ENCODE assay signal across 9 mouse cellular contexts in the genomic region with DNA sequence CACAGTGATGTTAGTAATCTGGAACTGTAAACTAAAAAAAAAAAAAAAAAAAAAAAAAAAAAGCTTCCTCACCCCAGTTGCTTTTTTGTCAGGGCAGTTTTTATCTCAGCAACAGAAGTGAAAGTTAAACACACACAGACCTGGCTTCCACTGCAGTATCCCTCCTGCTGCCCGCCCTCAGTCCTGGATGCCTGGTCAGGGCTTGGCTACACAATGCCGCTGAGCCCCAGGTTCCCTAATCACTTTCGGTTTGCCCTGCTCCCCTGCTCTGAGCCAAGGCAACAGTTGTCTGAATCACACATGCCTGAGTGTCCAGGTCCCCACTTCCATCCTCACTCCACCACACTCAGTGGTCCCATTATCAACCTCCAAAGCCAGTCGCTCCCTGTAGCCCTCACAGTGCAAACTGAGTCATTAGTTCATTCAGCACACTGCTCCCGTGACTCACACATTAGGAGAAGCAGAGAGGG. TPM values are rescaled to one million over a fixed set of nuclear protein-coding genes. Genes with fewer than 3 reads are reported as not detected.
DNase-seq lines count a peak whose midpoint lies in the region; ATAC-seq and TF ChIP-seq lines count a peak whose summit lies in the region.
"Had no signal": no experiment of that assay in that cellular context is flagged by ENCODE, and none has a peak within 500 bp of the region (broad histone marks: within the 10 kb centered on the region; RNA-seq: fewer than 3 reads in every experiment).

No protein-coding gene starts in this region.

- TF ChIP-seq POLR2A in cerebellum, adult 2 months (IDR thresholded peaks at IDR 0.05; ENCODE audit: borderline replicate concordance, insufficient read depth, low read length): no peak

- no peak for TF ChIP-seq CTCF in cerebellum, adult 2 months (IDR thresholded peaks at IDR 0.05; ENCODE audit: borderline replicate concordance, insufficient read depth, low read depth, low read length)

- no peak overlapping the region for H3K4me3 ChIP-seq in heart, embryonic 10.5 days
- H3K4me3 ChIP-seq in heart, embryonic 12.5 days: no peak overlapping the region
- no peak overlapping the region for H3K4me3 ChIP-seq in liver, embryonic 12.5 days
- peak overlapping the region; percentile 24 for H3K4me3 ChIP-seq in stomach, embryonic 15.5 days (replicated peaks)
- no peak overlapping the region for H3K4me3 ChIP-seq in cerebellum, adult 2 months (replicated peaks; ENCODE audit: insufficient read depth, low read depth, low read length)

- H3K9me3 ChIP-seq in heart, embryonic 10.5 days: no peaks in the 10 kb centered on the region
- H3K9me3 ChIP-seq in heart, embryonic 12.5 days (replicated peaks): no peaks in the 10 kb centered on the region
- no peaks in the 10 kb centered on the region for H3K9me3 ChIP-seq in liver, embryonic 12.5 days (replicated peaks)
- H3K9me3 ChIP-seq in stomach, embryonic 15.5 days: no peaks in the 10 kb centered on the region

- ATAC-seq in heart, embryonic 12.5 days (ENCODE audit: insufficient number of reproducible peaks, low FRiP score): no peak
- no peak; the same call in 1 of the 2 replicates for ATAC-seq in liver, embryonic 12.5 days
- peak; percentile 79 for ATAC-seq in stomach, embryonic 15.5 days (ENCODE audit: insufficient read depth, low FRiP score, low read depth)

- WGBS in heart, embryonic 10.5 days: 45% methylated on average over 5 of the region's 5 CpGs
- WGBS in heart, embryonic 12.5 days: 43% methylated on average over 5 of the region's 5 CpGs
- WGBS in liver, embryonic 12.5 days (ENCODE audit: insufficient replicate concordance): 46% methylated on average over 5 of the region's 5 CpGs
- 49% methylated on average over 5 of the region's 5 CpGs for WGBS in stomach, embryonic 15.5 days
- 45% methylated on average over 5 of the region's 5 CpGs for WGBS in cerebellum, adult 2 months

- peaks cover 8% of the 10 kb centered on the region for H3K4me1 ChIP-seq in heart, embryonic 10.5 days
- H3K4me1 ChIP-seq in heart, embryonic 12.5 days (replicated peaks): peaks cover 5% of the 10 kb centered on the region; the same call in 1 of the 2 replicates
- no peaks in the 10 kb centered on the region for H3K4me1 ChIP-seq in liver, embryonic 12.5 days
- H3K4me1 ChIP-seq in stomach, embryonic 15.5 days: peaks cover under 1% of the 10 kb centered on the region; the same call in 1 of the 2 replicates
- H3K4me1 ChIP-seq in cerebellum, adult 2 months (ENCODE audit: control insufficient read depth, insufficient read depth, low read length): no peaks in the 10 kb centered on the region

- H3K9ac ChIP-seq in heart, embryonic 12.5 days: no peak overlapping the region
- H3K9ac ChIP-seq in liver, embryonic 12.5 days: no peak overlapping the region
- no peak overlapping the region for H3K9ac ChIP-seq in stomach, embryonic 15.5 days

- DNase-seq in heart, adult 18-20 months: peak; percentile 38 to 41
- DNase-seq in heart, embryonic 10.5 days (ENCODE audit: low spot score): no peak
- DNase-seq in cerebellum, postnatal 36 days: no peak
- DNase-seq in cerebellum, adult 2 months: no peak
- DNase-seq in layer of hippocampus, postnatal 14 days (ENCODE audit: low spot score in 2 of 2): no peak
- DNase-seq: right cerebral cortex, adult 18-20 months had no signal

- no peaks in the 10 kb centered on the region for H3K36me3 ChIP-seq in heart, embryonic 10.5 days
- no peaks in the 10 kb centered on the region for H3K36me3 ChIP-seq in heart, embryonic 12.5 days
- no peaks in the 10 kb centered on the region for H3K36me3 ChIP-seq in liver, embryonic 12.5 days
- H3K36me3 ChIP-seq in stomach, embryonic 15.5 days: no peaks in the 10 kb centered on the region

- H3K27ac ChIP-seq in heart, embryonic 10.5 days: no peak overlapping the region
- H3K27ac ChIP-seq in heart, embryonic 12.5 days (ENCODE audit: poor library complexity, severe bottlenecking): no peak overlapping the region
- H3K27ac ChIP-seq in liver, embryonic 12.5 days: peak overlapping the region; percentile 14; the same call in 1 of the 2 replicates
- H3K27ac ChIP-seq in stomach, embryonic 15.5 days: peak overlapping the region; percentile 91
- H3K27ac ChIP-seq in cerebellum, adult 2 months (ENCODE audit: insufficient read depth, low read length): no peak overlapping the region

- H3K4me2 ChIP-seq in heart, embryonic 12.5 days: peak overlapping the region; percentile 37; the same call in 1 of the 2 replicates
- H3K4me2 ChIP-seq in liver, embryonic 12.5 days: peak overlapping the region; percentile 18; the same call in 1 of the 2 replicates
- H3K4me2 ChIP-seq in stomach, embryonic 15.5 days: peak overlapping the region; percentile 45

- H3K27me3 ChIP-seq in heart, embryonic 10.5 days (ENCODE audit: insufficient read depth, poor library complexity, severe bottlenecking): no peaks in the 10 kb centered on the region
- H3K27me3 ChIP-seq in heart, embryonic 12.5 days (replicated peaks): no peaks in the 10 kb centered on the region
- no peaks in the 10 kb centered on the region for H3K27me3 ChIP-seq in liver, embryonic 12.5 days (replicated peaks)
- no peaks in the 10 kb centered on the region for H3K27me3 ChIP-seq in stomach, embryonic 15.5 days (replicated peaks)
- no peaks in the 10 kb centered on the region for H3K27me3 ChIP-seq in cerebellum, adult 2 months (ENCODE audit: control insufficient read depth, insufficient read depth, low read length)

RNA-seq across cellular contexts. Expression of a gene that starts 27.4 kb away (rescaled TPM):
- total RNA-seq in heart, adult 18-20 months (2021): 10 to 100 TPM; 44.7 to 51.2 TPM
- 38.5 and 41.0 TPM in 2 replicates for polyA plus RNA-seq in heart, embryonic 10.5 days (2016; fragmentation: Nextera tagmentation; extraction: Ambion mirVana)
- 52.0 and 59.0 TPM in 2 replicates for polyA plus RNA-seq in heart, embryonic 12.5 days (2016; fragmentation: Nextera tagmentation; extraction: Ambion mirVana)
- polyA plus RNA-seq in liver, embryonic 12.5 days (2016; fragmentation: Nextera tagmentation; extraction: Ambion mirVana): 18.6 and 19.7 TPM in 2 replicates
- 59.2 and 60.1 TPM in 2 replicates for polyA plus RNA-seq in stomach, embryonic 15.5 days (2015; fragmentation: Nextera tagmentation; extraction: Ambion mirVana)
- polyA plus RNA-seq in cerebellum, adult 2 months (2012; rRNA removed): 45.0 and 56.2 TPM in 2 replicates
- 10 to 100 TPM; 42.9 to 49.5 TPM for total RNA-seq in layer of hippocampus, postnatal 14 days (2021)

Comparison
In these comparisons a context has a peak if more than half of its experiments do, and no peak if none do; other contexts are left out.
1. DNase-seq: peak in heart, adult 18-20 months (2 of 2); none in heart, embryonic 10.5 days (single experiment), cerebellum, postnatal 36 days (0 of 2), cerebellum, adult 2 months (0 of 2) and layer of hippocampus, postnatal 14 days (0 of 2).
2. H3K27ac ChIP-seq: peak in liver, embryonic 12.5 days (single experiment) and stomach, embryonic 15.5 days (single experiment); none in heart, embryonic 10.5 days (single experiment), heart, embryonic 12.5 days (single experiment) and cerebellum, adult 2 months (single experiment).
3. Peak in every context shown above with its lines, with median percentiles within 50 percentile points of each other: H3K4me2 ChIP-seq.